Mouse (Mus musculus): ENCODE measurements around the gene Zmynd11.

DNA sequence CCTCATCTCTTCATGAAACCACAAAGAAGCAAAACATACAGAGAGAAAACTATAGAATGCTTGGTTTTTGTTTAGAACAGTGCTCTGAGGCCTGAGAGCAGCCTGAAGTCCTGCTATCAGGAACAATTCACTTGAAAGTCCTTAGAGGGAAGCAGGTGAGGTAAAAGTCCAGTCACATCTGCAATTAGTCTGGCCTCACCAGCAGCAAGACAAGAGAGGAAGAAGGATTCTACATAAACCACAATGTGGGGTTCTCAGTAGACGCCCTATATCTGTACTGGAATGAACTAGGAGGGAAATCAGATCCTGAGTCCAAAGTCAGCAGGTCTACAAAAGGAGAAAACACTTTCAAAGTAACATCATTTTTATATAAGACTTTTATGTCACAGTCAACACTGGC is 49.9 kb downstream of the Zmynd11 start:
- TF ChIP-seq TAL1 (IDR thresholded peaks at IDR 0.05; ENCODE audit: low read length): no peak
- TF ChIP-seq GATA1 (IDR thresholded peaks at IDR 0.05; ENCODE audit: low read length): no peak
